Mouse (Mus musculus): Measurements from ENCODE around the gene Ctrc. TPM values are rescaled to one million over a fixed set of nuclear protein-coding genes. Genes with fewer than 3 reads are reported as not detected.
A peak's percentile ranks its signal among the peaks of the same experiment; 100 is the strongest.

The Ctrc gene
- polyA plus RNA-seq, 1 experiment from 2014 or later, result not detected

DNA sequence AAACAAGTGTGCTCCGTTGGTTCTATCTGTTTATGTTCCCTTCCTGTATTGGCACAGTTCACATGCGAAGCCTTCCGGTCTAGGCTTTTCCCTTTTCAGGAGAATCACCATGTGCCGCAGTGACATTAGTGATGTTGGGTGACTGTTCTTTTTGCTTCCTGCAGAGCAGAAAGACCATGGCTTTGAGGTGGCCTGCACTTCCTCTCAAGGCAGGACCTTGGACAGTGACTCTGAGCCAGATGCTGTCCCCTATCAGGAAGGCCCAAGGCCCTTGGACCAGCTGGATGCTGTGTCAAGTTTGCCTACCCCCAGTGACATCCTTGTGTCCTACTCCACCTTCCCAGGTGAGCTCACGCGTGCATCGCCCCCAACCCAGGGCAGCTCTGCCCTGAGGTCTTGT is 34.8 kb downstream of the Ctrc start:
- DNase-seq (ENCODE audit: low spot score), result no peak
- H3K27ac ChIP-seq (replicated peaks), result no peak overlapping the region
- no peaks in the 10 kb centered on the region for H3K27me3 ChIP-seq (replicated peaks; ENCODE audit: low read depth, poor library complexity, severe bottlenecking)
- H3K4me3 ChIP-seq, result no peak overlapping the region
- peaks cover 92% of the 10 kb centered on the region for H3K36me3 ChIP-seq (replicated peaks)
- no peaks in the 10 kb centered on the region for H3K4me1 ChIP-seq
- 96% methylated on average over 7 of the region's 7 CpGs for WGBS
- no peaks in the 10 kb centered on the region for H3K9me3 ChIP-seq

DNA sequence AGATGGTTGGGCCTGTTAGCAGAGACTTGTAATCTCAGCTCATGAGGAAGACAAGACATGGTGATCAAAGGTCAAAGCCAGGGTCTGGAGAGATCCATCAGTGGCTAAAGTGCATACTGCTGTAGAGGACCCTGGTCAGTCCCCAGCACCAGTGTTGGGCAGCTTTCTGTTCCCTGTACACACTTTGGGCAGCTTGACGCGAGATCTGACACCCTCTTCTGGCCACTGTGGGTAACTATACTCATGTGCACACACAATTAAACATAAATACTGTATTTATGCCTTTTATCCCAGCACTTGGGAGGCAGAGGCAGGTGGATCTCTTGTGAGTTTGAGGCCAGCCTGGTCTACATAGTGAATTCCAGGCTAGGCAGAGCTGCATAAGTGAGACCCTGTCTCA is 35.2 kb downstream of the Ctrc start:
- Histone ChIP-seq H3K27me3 (replicated peaks; ENCODE audit: low read depth, poor library complexity, severe bottlenecking) (no peaks in the 10 kb centered on the region), H3K4me3 (no peak overlapping the region), H3K4me1 (no peaks in the 10 kb centered on the region), H3K27ac (replicated peaks) (no peak overlapping the region), H3K9me3 (no peaks in the 10 kb centered on the region), H3K36me3 (replicated peaks) (peaks cover 96% of the 10 kb centered on the region)
- WGBS, result 97% methylated on average over 2 of the region's 2 CpGs
- no peak for DNase-seq (ENCODE audit: low spot score)

DNA sequence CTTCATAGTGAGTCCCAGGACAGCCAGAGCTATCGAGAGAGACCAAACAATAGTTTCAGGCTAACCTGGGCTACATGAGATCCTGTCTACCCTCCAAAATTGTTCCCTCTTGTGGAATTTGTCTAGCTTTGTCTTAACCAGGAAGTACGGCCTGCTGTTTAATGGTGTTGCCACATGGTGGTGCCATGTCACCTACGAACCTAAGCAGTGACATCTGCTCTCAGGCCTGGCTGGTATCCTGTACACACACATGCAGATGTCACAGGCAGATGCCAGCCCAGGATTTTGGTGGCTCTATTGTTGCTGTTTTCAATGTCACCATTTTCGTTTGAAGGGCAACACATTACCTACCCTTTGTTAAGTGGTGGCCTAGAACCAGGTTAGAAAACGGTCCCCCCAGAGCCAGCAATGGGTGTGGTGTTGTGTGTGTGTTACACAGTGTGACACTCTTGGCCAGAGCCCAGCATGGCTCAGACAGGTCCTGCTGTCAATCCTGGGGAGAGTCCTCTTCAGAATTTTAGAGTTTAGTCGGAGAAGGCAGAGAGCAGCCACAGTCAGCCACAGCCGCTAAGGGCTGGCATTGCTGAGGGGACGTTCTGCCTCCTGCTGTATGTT is 36.2 kb downstream of the Ctrc start:
- no peak overlapping the region for H3K4me3 ChIP-seq
- peak; percentile 42 for DNase-seq (ENCODE audit: low spot score)
- 85% methylated on average over 8 of the region's 8 CpGs for WGBS
- H3K27me3 ChIP-seq (replicated peaks; ENCODE audit: low read depth, poor library complexity, severe bottlenecking), result no peaks in the 10 kb centered on the region
- H3K36me3 ChIP-seq (replicated peaks), result peaks cover 98% of the 10 kb centered on the region
- H3K27ac ChIP-seq (replicated peaks), result no peak overlapping the region
- no peaks in the 10 kb centered on the region for H3K4me1 ChIP-seq
- no peaks in the 10 kb centered on the region for H3K9me3 ChIP-seq

DNA sequence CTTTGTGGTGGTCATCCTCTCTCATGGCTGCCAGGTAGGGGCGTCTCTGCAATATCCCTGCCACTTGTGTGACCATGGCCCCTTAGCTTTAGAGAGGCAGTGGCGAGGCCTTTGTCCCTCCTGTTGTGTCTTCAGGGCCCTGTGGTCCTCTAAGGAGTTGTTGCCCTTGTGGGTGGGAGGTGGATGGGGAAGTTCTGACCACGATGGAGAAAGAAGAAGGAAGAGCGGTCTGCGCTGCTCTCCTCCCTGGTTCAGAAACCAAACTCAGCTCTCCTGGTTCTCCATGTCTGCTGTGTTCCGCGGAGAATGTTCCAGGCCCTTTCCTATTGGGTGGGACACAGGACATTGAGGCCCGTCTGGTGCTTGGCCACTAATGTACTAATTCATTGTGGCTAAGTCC is 40.3 kb downstream of the Ctrc start:
- no peaks in the 10 kb centered on the region for H3K9me3 ChIP-seq
- no peak for DNase-seq (ENCODE audit: low spot score)
- no peaks in the 10 kb centered on the region for H3K4me1 ChIP-seq
- H3K36me3 ChIP-seq (replicated peaks), result peaks cover 82% of the 10 kb centered on the region
- H3K27ac ChIP-seq (replicated peaks), result no peak overlapping the region
- H3K4me3 ChIP-seq, result no peak overlapping the region
- 93% methylated on average over 8 of the region's 8 CpGs for WGBS
- H3K27me3 ChIP-seq (replicated peaks; ENCODE audit: low read depth, poor library complexity, severe bottlenecking), result no peaks in the 10 kb centered on the region

DNA sequence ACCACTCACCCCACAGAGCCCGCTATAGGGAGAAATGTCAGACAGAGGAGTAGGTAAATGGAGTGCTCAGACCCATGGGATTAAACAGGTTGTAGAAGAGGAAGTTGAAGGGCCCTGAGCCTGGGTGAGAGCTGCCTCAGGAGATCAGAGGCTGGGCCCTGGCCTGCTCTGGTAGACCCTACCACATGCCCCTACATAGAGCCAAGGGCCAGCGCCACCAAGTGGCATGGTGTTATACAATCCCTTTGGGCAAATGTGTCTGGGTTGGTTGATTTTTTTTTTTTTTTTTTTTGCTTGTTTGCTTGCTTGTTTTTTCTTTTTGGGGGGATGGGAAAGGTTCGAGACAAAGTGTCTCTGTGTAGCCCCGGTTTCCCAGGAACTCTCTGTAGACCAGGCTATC is 42.1 kb downstream of the Ctrc start:
- WGBS, result 91% methylated on average over 4 of the region's 4 CpGs
- H3K36me3 ChIP-seq (replicated peaks), result peaks cover 64% of the 10 kb centered on the region
- H3K9me3 ChIP-seq, result no peaks in the 10 kb centered on the region
- no peak overlapping the region for H3K27ac ChIP-seq (replicated peaks)
- no peaks in the 10 kb centered on the region for H3K27me3 ChIP-seq (replicated peaks; ENCODE audit: low read depth, poor library complexity, severe bottlenecking)
- H3K4me3 ChIP-seq, result no peak overlapping the region
- H3K4me1 ChIP-seq, result no peaks in the 10 kb centered on the region
- no peak for DNase-seq (ENCODE audit: low spot score)

DNA sequence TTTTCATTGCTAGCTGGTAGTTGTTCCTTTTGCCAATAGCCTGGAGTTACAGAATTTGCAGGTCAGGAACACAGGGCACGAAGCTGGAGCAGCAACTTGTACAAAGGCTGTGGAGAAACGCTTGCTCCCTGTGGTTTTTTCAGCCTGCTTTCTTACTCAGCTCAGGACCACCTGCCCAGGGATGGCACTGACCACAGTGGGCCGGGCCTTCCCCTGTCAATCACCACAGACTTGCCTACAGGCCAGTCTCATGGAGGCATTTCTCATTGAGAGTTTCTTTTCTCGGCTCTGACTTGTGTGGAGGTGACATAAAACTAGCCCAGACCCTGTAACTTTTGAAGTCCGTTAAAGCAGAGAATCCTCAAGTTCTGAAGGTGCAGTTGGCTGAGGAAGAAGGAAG is 48.6 kb downstream of the Ctrc start:
- peaks cover 27% of the 10 kb centered on the region for H3K4me1 ChIP-seq
- no peaks in the 10 kb centered on the region for H3K27me3 ChIP-seq (replicated peaks; ENCODE audit: low read depth, poor library complexity, severe bottlenecking)
- peaks cover 30% of the 10 kb centered on the region for H3K36me3 ChIP-seq (replicated peaks)
- no peaks in the 10 kb centered on the region for H3K9me3 ChIP-seq
- DNase-seq (ENCODE audit: low spot score), result no peak
- no peak overlapping the region for H3K4me3 ChIP-seq
- 90% methylated on average over 5 of the region's 5 CpGs for WGBS
- H3K27ac ChIP-seq (replicated peaks), result no peak overlapping the region

DNA sequence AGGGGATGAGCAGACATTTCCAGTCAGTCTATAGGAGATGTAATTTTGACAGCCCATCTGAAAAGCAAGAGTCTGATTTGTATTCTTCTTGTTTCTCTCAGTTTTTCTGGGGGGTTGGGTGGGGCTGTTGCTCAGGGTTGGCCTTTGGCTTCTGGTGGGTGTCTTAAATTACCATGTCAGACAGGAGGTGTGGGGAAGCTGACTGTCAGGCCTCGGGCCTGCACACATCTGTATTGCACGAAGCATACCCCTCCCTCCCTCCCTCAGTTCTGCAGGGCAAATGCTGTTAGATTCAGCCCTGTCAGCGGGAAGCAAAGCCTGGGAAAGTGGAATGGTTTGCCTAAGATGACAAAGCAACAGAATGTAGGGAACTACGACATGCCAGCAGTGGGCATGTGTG is 49.2 kb downstream of the Ctrc start:
- WGBS, result 84% methylated on average over 4 of the region's 4 CpGs

DNA sequence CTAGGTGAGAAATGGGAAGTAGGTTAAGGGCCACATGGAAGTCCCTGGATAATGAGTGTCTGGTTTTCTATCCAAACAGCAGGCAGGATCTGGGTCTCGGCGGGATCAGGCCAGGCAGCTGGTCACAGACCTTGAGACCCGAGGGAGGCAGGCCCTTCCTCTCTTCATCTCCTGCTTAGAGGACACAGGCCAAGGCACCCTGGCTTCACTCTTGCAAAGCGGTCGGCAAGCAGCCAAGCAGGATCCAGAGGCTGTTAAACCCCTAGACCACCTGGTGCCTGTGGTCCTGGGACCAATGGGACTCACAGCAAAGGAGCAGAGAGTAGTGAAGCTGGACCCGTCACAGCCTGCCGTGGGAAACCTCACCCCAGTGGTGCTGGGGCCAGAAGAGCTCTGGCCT is 49.8 kb downstream of the Ctrc start:
- H3K4me1 ChIP-seq, result peaks cover 27% of the 10 kb centered on the region
- H3K9me3 ChIP-seq, result no peaks in the 10 kb centered on the region
- no peak overlapping the region for H3K27ac ChIP-seq (replicated peaks)
- no peak overlapping the region for H3K4me3 ChIP-seq
- H3K36me3 ChIP-seq (replicated peaks), result peaks cover 30% of the 10 kb centered on the region
- no peaks in the 10 kb centered on the region for H3K27me3 ChIP-seq (replicated peaks; ENCODE audit: low read depth, poor library complexity, severe bottlenecking)
- 92% methylated on average over 7 of the region's 7 CpGs for WGBS
- no peak for DNase-seq (ENCODE audit: low spot score)

More for the DNA sequence above, 49.2 kb downstream of the Ctrc start:
- Histone ChIP-seq H3K4me1 (peaks cover 27% of the 10 kb centered on the region), H3K36me3 (replicated peaks) (peaks cover 30% of the 10 kb centered on the region), H3K27me3 (replicated peaks; ENCODE audit: low read depth, poor library complexity, severe bottlenecking) (no peaks in the 10 kb centered on the region), H3K4me3 (no peak overlapping the region), H3K27ac (replicated peaks) (no peak overlapping the region), H3K9me3 (no peaks in the 10 kb centered on the region)
- DNase-seq (ENCODE audit: low spot score), result no peak

DNA sequence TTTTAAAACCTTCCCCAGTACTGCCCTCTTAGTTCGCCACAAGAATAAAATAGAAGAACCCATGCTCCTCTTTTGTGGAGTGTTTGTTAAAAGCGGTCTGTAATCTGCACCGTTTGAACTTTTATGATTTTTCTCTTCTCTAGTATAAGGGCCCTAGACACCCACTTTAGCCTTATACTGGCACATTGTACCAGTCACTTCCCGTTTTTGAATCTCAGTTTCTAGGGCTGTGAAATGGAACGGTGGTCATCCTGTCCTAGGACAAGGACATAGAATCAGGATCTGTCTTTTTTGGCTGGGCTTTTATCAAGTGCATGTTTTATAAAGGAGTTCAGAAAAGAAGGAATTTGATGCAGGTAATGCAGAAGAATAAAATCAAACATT is 52.0 kb downstream of the Ctrc start:
- peak overlapping the region; percentile 73 for H3K4me3 ChIP-seq

DNA sequence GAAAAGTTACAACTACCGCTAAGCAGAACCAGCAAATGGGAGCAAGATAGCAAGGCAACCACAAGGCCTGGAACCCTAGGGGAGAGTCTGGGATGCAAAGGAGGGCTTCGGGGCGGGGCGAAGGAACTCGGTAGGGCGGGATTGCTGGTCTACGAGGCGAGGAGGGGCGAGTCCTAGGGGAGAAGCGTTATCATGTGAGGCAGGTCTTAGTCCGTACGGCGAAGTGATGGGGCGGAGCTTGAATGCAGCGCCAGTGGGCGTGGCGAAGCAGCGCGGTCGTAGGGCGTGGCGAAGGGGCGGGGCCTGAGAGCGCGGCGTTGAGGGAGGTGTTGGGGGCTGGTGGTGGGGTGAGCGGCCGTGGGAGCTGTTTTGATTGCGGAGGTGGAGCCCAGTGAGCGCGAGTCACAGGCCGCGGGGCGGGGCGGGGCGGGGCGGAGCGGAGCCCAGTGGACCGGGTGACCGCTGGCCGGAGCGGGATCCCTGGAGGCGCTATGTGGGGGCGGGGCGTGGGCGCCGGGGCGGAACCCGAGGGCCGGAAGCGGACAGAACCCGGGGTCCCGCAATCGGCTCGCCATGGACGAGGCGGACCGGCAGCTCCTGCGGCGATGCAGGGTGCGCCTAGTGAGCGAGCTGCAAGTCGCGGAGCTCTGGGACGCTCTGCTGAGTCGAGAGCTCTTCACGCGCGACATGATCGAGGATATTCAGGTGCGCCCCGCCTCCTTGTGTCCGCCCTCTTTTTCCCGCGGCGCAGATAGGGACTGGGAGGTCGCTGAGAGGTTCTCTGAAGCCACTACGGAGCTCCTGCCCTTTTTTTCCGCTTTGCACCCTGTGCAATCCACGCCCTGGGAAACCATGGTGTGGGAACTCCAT is 52.6 kb downstream of the Ctrc start, which contains the start of gene Casp9:
Gene Casp9, plus strand, starts transcription at position 331 of the 870 bp plus-strand sequence.
- Histone ChIP-seq H3K27me3 (replicated peaks; ENCODE audit: low read depth, poor library complexity, severe bottlenecking) (no peaks in the 10 kb centered on the region), H3K4me3 (peak within 1 kb of the TSS; percentile 73), H3K27ac (replicated peaks) (peak within 1 kb of the TSS; percentile 89), H3K36me3 (replicated peaks) (peaks cover 26% of the 10 kb centered on the region), H3K4me1 (peaks cover 39% of the 10 kb centered on the region), H3K9me3 (no peaks in the 10 kb centered on the region)
- DNase-seq (ENCODE audit: low spot score), result peak; percentile 98
- under 1% methylated on average over 80 of the region's 80 CpGs for WGBS

More for the DNA sequence above, 52.0 kb downstream of the Ctrc start:
- 18% methylated on average over 5 of the region's 5 CpGs for WGBS
- peaks cover 30% of the 10 kb centered on the region for H3K36me3 ChIP-seq (replicated peaks)
- H3K27me3 ChIP-seq (replicated peaks; ENCODE audit: low read depth, poor library complexity, severe bottlenecking), result no peaks in the 10 kb centered on the region
- peaks cover 39% of the 10 kb centered on the region for H3K4me1 ChIP-seq
- DNase-seq (ENCODE audit: low spot score), result no peak
- no peaks in the 10 kb centered on the region for H3K9me3 ChIP-seq
- peak overlapping the region; percentile 89 for H3K27ac ChIP-seq (replicated peaks)

DNA sequence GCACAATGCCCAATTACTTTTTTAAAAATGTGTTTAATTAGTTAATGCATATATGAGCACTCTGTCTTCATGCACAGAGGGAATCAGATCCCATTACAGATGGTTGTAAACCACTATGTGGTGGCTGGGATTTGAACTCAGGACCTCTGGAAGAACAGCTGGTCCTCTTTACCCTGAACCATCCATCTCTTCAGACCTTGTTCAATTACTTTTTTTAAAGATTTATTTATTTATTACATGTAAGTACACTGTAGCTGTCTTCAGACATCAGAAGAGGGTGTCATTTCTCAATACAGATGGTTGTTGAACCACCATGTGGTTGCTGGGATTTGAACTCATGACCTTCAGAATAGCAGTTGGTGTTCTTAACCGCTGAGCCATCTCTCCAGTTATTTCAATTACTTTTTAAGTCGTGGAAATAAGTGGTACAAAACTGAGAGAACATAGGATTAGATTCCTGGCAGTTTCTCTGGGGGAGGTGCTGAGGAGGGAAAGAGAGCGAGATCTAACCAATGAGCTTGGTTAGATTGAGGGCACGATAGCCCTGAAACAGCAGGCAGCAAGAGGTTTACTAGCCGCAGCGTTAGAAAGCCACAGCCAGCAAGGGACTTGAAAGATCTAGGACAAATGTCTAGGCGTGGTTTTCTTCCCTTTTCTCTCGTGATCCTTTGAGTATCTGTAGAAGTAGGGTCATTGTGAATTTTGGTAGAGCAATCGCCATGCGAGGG is 53.4 kb downstream of the Ctrc start:
- Histone ChIP-seq H3K9me3 (no peaks in the 10 kb centered on the region), H3K27ac (replicated peaks) (peak overlapping the region; percentile 89), H3K27me3 (replicated peaks; ENCODE audit: low read depth, poor library complexity, severe bottlenecking) (no peaks in the 10 kb centered on the region), H3K36me3 (replicated peaks) (peaks cover 24% of the 10 kb centered on the region), H3K4me1 (peaks cover 39% of the 10 kb centered on the region), H3K4me3 (peak overlapping the region; percentile 73)
- 12% methylated on average over 10 of the region's 10 CpGs for WGBS
- DNase-seq (ENCODE audit: low spot score), result no peak

DNA sequence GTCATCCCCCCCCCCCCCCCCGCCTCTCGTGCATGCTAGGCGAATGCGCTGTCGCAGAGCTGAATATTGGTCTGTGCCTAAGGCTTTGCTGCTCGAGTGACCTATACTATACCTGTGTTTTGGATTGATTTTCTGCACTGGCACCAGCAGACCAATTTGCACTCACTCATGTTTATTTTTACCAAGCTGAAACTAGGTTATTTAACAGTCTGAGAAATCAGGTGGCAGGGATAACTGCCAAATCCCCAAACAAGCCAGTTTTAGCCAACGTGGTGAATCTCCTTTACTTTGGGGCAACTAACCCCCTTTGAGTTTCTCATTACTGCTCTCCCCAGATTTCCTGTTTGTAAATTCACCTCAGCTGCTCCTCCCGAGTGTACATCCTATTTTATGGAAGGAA is 54.2 kb downstream of the Ctrc start:
- Histone ChIP-seq H3K27ac (replicated peaks) (no peak overlapping the region), H3K4me3 (no peak overlapping the region), H3K36me3 (replicated peaks) (peaks cover 24% of the 10 kb centered on the region), H3K9me3 (no peaks in the 10 kb centered on the region), H3K27me3 (replicated peaks; ENCODE audit: low read depth, poor library complexity, severe bottlenecking) (no peaks in the 10 kb centered on the region), H3K4me1 (peaks cover 39% of the 10 kb centered on the region)
- 91% methylated on average over 8 of the region's 8 CpGs for WGBS
- DNase-seq (ENCODE audit: low spot score), result no peak
